Mouse (Mus musculus) MEL (cell line): Measurements from ENCODE around the gene Pxmp4. TPM values are rescaled to one million over a fixed set of nuclear protein-coding genes. Genes with fewer than 3 reads are reported as not detected.

Experiments used
- DNase-seq: peaks from one replicate; pipeline ENCODE4 v3.0.0; 2011; ENCODE audit warnings: low read depth, low spot score
- H3K27ac ChIP-seq: 2 replicates; pipeline ENCODE4 v1.5.1; 2012; ENCODE audit warnings: low read depth, mild to moderate bottlenecking, control low read depth, low read length, moderate library complexity; ENCODE audit not compliant: control insufficient read depth
- H3K27me3 ChIP-seq, 2 experiments: fragments of 150-350 bp in 1 of 2; sonication (generic) in 1 of 2; 2 replicates each; pipeline ENCODE4 v1.6.1; 2012; ENCODE audit warnings: low read length in 2 of 2, mild to moderate bottlenecking in 2 of 2, improper control_type of control experiment in 1 of 2, moderate library complexity in 1 of 2; ENCODE audit not compliant: insufficient read depth in 2 of 2, control insufficient read depth in 1 of 2
- H3K36me3 ChIP-seq, 2 experiments: 2 replicates each; pipeline ENCODE4 v1.6.1; 2012 to 2014; ENCODE audit warnings: low read length in 2 of 2, improper control_type of control experiment in 1 of 2, inconsistent platforms in 1 of 2, mild to moderate bottlenecking in 1 of 2; ENCODE audit not compliant: insufficient read depth in 2 of 2, control insufficient read depth in 1 of 2
- H3K4me1 ChIP-seq, 2 experiments: fragments of 150-350 bp in 1 of 2; sonication (generic) in 1 of 2; 2 replicates each; pipeline ENCODE4 v1.6.1; 2012; ENCODE audit warnings: low read length in 2 of 2, improper control_type of control experiment in 1 of 2, mild to moderate bottlenecking in 1 of 2; ENCODE audit not compliant: insufficient read depth in 2 of 2, control insufficient read depth in 1 of 2
- H3K4me3 ChIP-seq, 2 experiments: fragments of 150-350 bp in 1 of 2; sonication (generic) in 1 of 2; 2 replicates each; pipeline ENCODE4 v1.5.1; 2012; ENCODE audit warnings: low read depth in 2 of 2, low read length in 2 of 2, mild to moderate bottlenecking in 2 of 2, moderate library complexity in 2 of 2, control low read depth in 1 of 2, improper control_type of control experiment in 1 of 2; ENCODE audit not compliant: control insufficient read depth in 1 of 2, insufficient read depth in 1 of 2
- H3K79me2 ChIP-seq: 2 replicates; pipeline ENCODE4 v1.6.1; 2012; ENCODE audit warnings: mild to moderate bottlenecking, low read length, moderate library complexity; ENCODE audit not compliant: control insufficient read depth, poor library complexity, insufficient read depth
- H3K9ac ChIP-seq: 2 replicates; pipeline ENCODE4 v1.6.1; 2012; ENCODE audit warnings: low read depth, mild to moderate bottlenecking, control low read depth, low read length, moderate library complexity; ENCODE audit not compliant: control insufficient read depth, poor library complexity, severe bottlenecking
- H3K9me3 ChIP-seq: fragments of 150-350 bp; sonication (generic); replicated peaks from 2 replicates; pipeline ENCODE4 v1.6.1; 2012; ENCODE audit warnings: mild to moderate bottlenecking, low read length, improper control_type of control experiment, moderate library complexity; ENCODE audit not compliant: insufficient read depth
- BHLHE40 ChIP-seq: IDR thresholded peaks from 2 replicates; pipeline ENCODE4 v1.6.1; 2012; ENCODE audit warnings: low read depth, mild to moderate bottlenecking, inconsistent platforms, low read length, improper control_type of control experiment, borderline replicate concordance
- CHD1 ChIP-seq: IDR thresholded peaks from 2 replicates; pipeline ENCODE4 v1.6.1; 2012; ENCODE audit warnings: low read depth, mild to moderate bottlenecking, inconsistent platforms, low read length, improper control_type of control experiment
- CHD2 ChIP-seq: IDR thresholded peaks from 2 replicates; pipeline ENCODE4 v1.6.1; 2011; ENCODE audit warnings: low read length, improper control_type of control experiment
- CTCF ChIP-seq, 3 experiments: IDR thresholded peaks in 2 of 3; conservative IDR thresholded peaks in 1 of 3; 2 replicates each; pipeline ENCODE4 v1.5.1; 2011 to 2012; ENCODE audit warnings: low read length in 3 of 3, low read depth in 2 of 3, mild to moderate bottlenecking in 2 of 3, improper control_type of control experiment in 1 of 3, inconsistent platforms in 1 of 3, mixed read lengths in 1 of 3, moderate library complexity in 1 of 3; ENCODE audit not compliant: control insufficient read depth in 1 of 3, insufficient read depth in 1 of 3, poor library complexity in 1 of 3, severe bottlenecking in 1 of 3
- ELF1 ChIP-seq: IDR thresholded peaks from 2 replicates; pipeline ENCODE4 v1.6.1; 2014; ENCODE audit warnings: low read depth, mild to moderate bottlenecking, inconsistent platforms, low read length, improper control_type of control experiment, moderate library complexity
- EP300 ChIP-seq, 2 experiments: IDR thresholded peaks; 2 replicates each; pipeline ENCODE4 v1.6.1; 2011; ENCODE audit warnings: improper control_type of control experiment in 2 of 2, low read length in 2 of 2, low read depth in 1 of 2, mild to moderate bottlenecking in 1 of 2
- ETS1 ChIP-seq: IDR thresholded peaks from 2 replicates; pipeline ENCODE4 v1.6.1; 2012; ENCODE audit warnings: low read depth, mild to moderate bottlenecking, inconsistent platforms, low read length, improper control_type of control experiment, moderate library complexity
- HCFC1 ChIP-seq: IDR thresholded peaks from 2 replicates; pipeline ENCODE4 v1.6.1; 2012; ENCODE audit warnings: low read depth, mild to moderate bottlenecking, inconsistent platforms, low read length, improper control_type of control experiment, moderate library complexity
- JUND ChIP-seq: IDR thresholded peaks from 2 replicates; pipeline ENCODE4 v1.6.1; 2011; ENCODE audit warnings: low read depth, mild to moderate bottlenecking, improper control_type of control experiment, low read length
- KAT2A ChIP-seq: conservative IDR thresholded peaks from 2 replicates; pipeline ENCODE4 v1.6.1; 2012; ENCODE audit warnings: low read depth, low read length, improper control_type of control experiment, inconsistent platforms
- MAFK ChIP-seq: IDR thresholded peaks from 2 replicates; pipeline ENCODE4 v1.6.1; 2011; ENCODE audit warnings: low read depth, mild to moderate bottlenecking, low read length, improper control_type of control experiment, borderline replicate concordance
- MAX ChIP-seq: IDR thresholded peaks from 2 replicates; pipeline ENCODE4 v1.6.1; 2011; ENCODE audit warnings: low read length, improper control_type of control experiment
- MAZ ChIP-seq: IDR thresholded peaks from 2 replicates; pipeline ENCODE4 v1.6.1; 2012; ENCODE audit warnings: low read depth, mild to moderate bottlenecking, inconsistent platforms, low read length, improper control_type of control experiment
- MEF2A ChIP-seq: IDR thresholded peaks from 2 replicates; pipeline ENCODE4 v1.6.1; 2014; ENCODE audit warnings: low read depth, mild to moderate bottlenecking, inconsistent platforms, low read length, improper control_type of control experiment; ENCODE audit not compliant: poor library complexity, insufficient replicate concordance, severe bottlenecking; ENCODE audit errors: extremely low read depth
- MXI1 ChIP-seq: IDR thresholded peaks from 2 replicates; pipeline ENCODE4 v1.6.1; 2011; ENCODE audit warnings: mild to moderate bottlenecking, low read depth, low read length, improper control_type of control experiment
- MYB ChIP-seq: IDR thresholded peaks from 2 replicates; pipeline ENCODE4 v1.6.1; 2011; ENCODE audit warnings: mild to moderate bottlenecking, low read depth, low read length, improper control_type of control experiment
- MYC ChIP-seq: IDR thresholded peaks from 2 replicates; pipeline ENCODE4 v1.6.1; 2011; ENCODE audit warnings: low read depth, mild to moderate bottlenecking, low read length, improper control_type of control experiment, moderate library complexity
- NELFE ChIP-seq: IDR thresholded peaks from 2 replicates; pipeline ENCODE4 v1.6.1; 2011; ENCODE audit warnings: low read depth, low read length, improper control_type of control experiment
- NRF1 ChIP-seq: IDR thresholded peaks from 2 replicates; pipeline ENCODE4 v1.6.1; 2014; ENCODE audit warnings: low read depth, mild to moderate bottlenecking, inconsistent platforms, low read length, improper control_type of control experiment, moderate library complexity; ENCODE audit not compliant: poor library complexity, insufficient read depth, severe bottlenecking
- POLR2A ChIP-seq, 2 experiments: IDR thresholded peaks; 2 replicates each; pipeline ENCODE4 v1.6.1; 2011 to 2012; ENCODE audit warnings: low read length in 2 of 2, mild to moderate bottlenecking in 2 of 2, control low read depth in 1 of 2, improper control_type of control experiment in 1 of 2, low read depth in 1 of 2, moderate library complexity in 1 of 2; ENCODE audit not compliant: control insufficient read depth in 1 of 2, insufficient read depth in 1 of 2, poor library complexity in 1 of 2
- POLR2AphosphoS2 ChIP-seq: IDR thresholded peaks from 2 replicates; pipeline ENCODE4 v1.6.1; 2011; ENCODE audit warnings: low read length, improper control_type of control experiment
- POLR2AphosphoS5 ChIP-seq: IDR thresholded peaks from 2 replicates; pipeline ENCODE4 v1.6.1; 2012; ENCODE audit warnings: low read depth, borderline replicate concordance, mild to moderate bottlenecking, inconsistent platforms, low read length, moderate library complexity, mixed read lengths
- RAD21 ChIP-seq: IDR thresholded peaks from 2 replicates; pipeline ENCODE4 v1.6.1; 2011; ENCODE audit warnings: mild to moderate bottlenecking, low read depth, low read length, improper control_type of control experiment
- RCOR1 ChIP-seq: IDR thresholded peaks from 2 replicates; pipeline ENCODE4 v1.6.1; 2012; ENCODE audit warnings: low read depth, mild to moderate bottlenecking, inconsistent platforms, low read length, improper control_type of control experiment
- SIN3A ChIP-seq: IDR thresholded peaks from 2 replicates; pipeline ENCODE4 v1.6.1; 2012; ENCODE audit warnings: low read length, improper control_type of control experiment, inconsistent platforms
- SMC3 ChIP-seq: IDR thresholded peaks from 2 replicates; pipeline ENCODE4 v1.6.1; 2011; ENCODE audit warnings: low read depth, low read length, improper control_type of control experiment
- TAL1 ChIP-seq: IDR thresholded peaks from 2 replicates; pipeline ENCODE4 v1.6.1; 2012; ENCODE audit warnings: mild to moderate bottlenecking, inconsistent platforms, low read length, moderate library complexity, mixed read lengths
- TBP ChIP-seq: IDR thresholded peaks from 2 replicates; pipeline ENCODE4 v1.8.0; 2011; ENCODE audit warnings: low read depth, low read length, improper control_type of control experiment
- TCF12 ChIP-seq: IDR thresholded peaks from 2 replicates; pipeline ENCODE4 v1.6.1; 2014; ENCODE audit warnings: low read depth, mild to moderate bottlenecking, inconsistent platforms, low read length, improper control_type of control experiment, moderate library complexity
- UBTF ChIP-seq: IDR thresholded peaks from 2 replicates; pipeline ENCODE4 v1.6.1; 2012; ENCODE audit warnings: low read depth, mild to moderate bottlenecking, inconsistent platforms, low read length, improper control_type of control experiment, moderate library complexity, borderline replicate concordance; ENCODE audit not compliant: insufficient read depth
- USF2 ChIP-seq, 2 experiments: IDR thresholded peaks; 2 replicates each; pipeline ENCODE4 v1.6.1; 2011 to 2012; ENCODE audit warnings: improper control_type of control experiment in 2 of 2, low read length in 2 of 2, borderline replicate concordance in 1 of 2, inconsistent platforms in 1 of 2, low read depth in 1 of 2, mild to moderate bottlenecking in 1 of 2; ENCODE audit not compliant: insufficient read depth in 1 of 2
- ZC3H11A ChIP-seq: IDR thresholded peaks from 2 replicates; pipeline ENCODE4 v1.6.1; 2012; ENCODE audit warnings: low read depth, mild to moderate bottlenecking, inconsistent platforms, low read length, improper control_type of control experiment
- ZKSCAN1 ChIP-seq: IDR thresholded peaks from 2 replicates; pipeline ENCODE4 v1.6.1; 2012; ENCODE audit warnings: low read depth, mild to moderate bottlenecking, inconsistent platforms, low read length, improper control_type of control experiment, moderate library complexity
- ZMIZ1 ChIP-seq: IDR thresholded peaks from 2 replicates; pipeline ENCODE4 v1.6.1; 2012; ENCODE audit warnings: low read depth, mild to moderate bottlenecking, inconsistent platforms, low read length, improper control_type of control experiment, moderate library complexity
- ZNF384 ChIP-seq: IDR thresholded peaks from 2 replicates; pipeline ENCODE4 v1.6.1; 2012; ENCODE audit warnings: low read depth, mild to moderate bottlenecking, inconsistent platforms, low read length, improper control_type of control experiment
- polyA plus RNA-seq, 2 experiments: library from polyadenylated mRNA; stranded (reverse) in 1 of 2; unstranded in 1 of 2; fragments of >175 nt in 1 of 2; fragments of >200 nt in 1 of 2; gene quantifications; 2 replicates each; pipeline versions ENCODE4 v1.2.1 to v1.2.4; 2012; ENCODE audit warnings: low replicate concordance in 2 of 2, low read depth in 1 of 2; ENCODE audit not compliant: insufficient read length in 2 of 2, insufficient read depth in 1 of 2, missing spikeins in 1 of 2
- total RNA-seq: library from RNA; depleted of rRNA; stranded (reverse); fragments of 300-350 nt; gene quantifications from 2 replicates; pipeline ENCODE4 v1.2.3, GENCODE M21; 2012; rRNA removed

Gene Pxmp4
- total RNA-seq (5.9 and 6.8 TPM in 2 replicates), polyA plus RNA-seq (10 to 100 TPM in 1 of 2 experiments, not detected in 1; 12.2 TPM)

DNA sequence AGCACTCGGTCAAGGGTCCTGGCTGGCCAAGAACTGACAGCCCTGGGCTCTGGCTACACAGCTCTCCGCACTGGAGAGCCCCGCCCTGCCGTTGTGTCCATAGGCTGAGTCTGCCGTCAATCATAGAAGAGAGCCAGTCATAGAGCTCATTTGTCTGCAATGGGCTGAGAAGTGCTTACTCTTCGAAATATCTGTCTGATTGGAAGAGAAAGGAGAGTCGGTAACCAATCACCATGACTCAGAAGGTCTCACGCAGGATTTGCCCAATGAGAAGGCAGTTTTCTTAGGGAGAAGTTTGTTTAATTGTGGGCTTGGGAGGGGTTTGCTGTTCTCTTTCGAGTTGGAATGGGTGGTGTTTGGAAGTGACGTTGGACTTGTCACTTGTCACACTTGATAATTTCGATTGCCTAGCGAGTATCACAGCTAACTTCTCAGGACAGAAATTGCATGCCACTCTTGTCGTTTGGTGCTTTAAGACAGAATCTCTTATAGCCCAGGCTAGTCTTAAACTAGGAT lies at the start of gene Pxmp4:
Gene Pxmp4 (minus strand): TSS at position 71 of the 516 bp plus-strand sequence.
- no peaks in the 10 kb centered on the region for H3K9me3 ChIP-seq
- peak within 1 kb of the TSS; percentile 82 for H3K9ac ChIP-seq
- H3K4me3 ChIP-seq, result peak within 1 kb of the TSS; percentile 90 to 91
- H3K27me3 ChIP-seq, result no peaks in the 10 kb centered on the region
- H3K4me1 ChIP-seq, result peaks cover 2 to 5% of the 10 kb centered on the region in 2 experiments; a peak in 3 of 4 replicates
- H3K36me3 ChIP-seq, result peaks cover 0 to 4% of the 10 kb centered on the region in 2 experiments; a peak in 2 of 4 replicates
- H3K79me2 ChIP-seq, result peaks cover 1% of the 10 kb centered on the region; the same call in 1 of the 2 replicates
- H3K27ac ChIP-seq, result peak within 1 kb of the TSS; percentile 64
- DNase-seq, result peak; percentile 99
- no peak for TF ChIP-seq BHLHE40
- no peak for TF ChIP-seq MYB
- no peak for TF ChIP-seq MEF2A
- TF ChIP-seq ZNF384, result no peak
- no peak for TF ChIP-seq USF2 (IDR thresholded peaks at IDR 0.05; ENCODE audit: borderline replicate concordance in 1 of 2, insufficient read depth in 1 of 2, low read depth in 1 of 2, low read length in 2 of 2)
- peak; percentile 78; the same call in 1 of the 2 replicates for TF ChIP-seq SIN3A
- no peak for TF ChIP-seq ETS1
- TF ChIP-seq TAL1, result no peak
- peak; percentile 45; the same call in 1 of the 2 replicates for TF ChIP-seq MAFK
- peak; percentile 83; the same call in 1 of the 2 replicates for TF ChIP-seq MXI1
- TF ChIP-seq ZC3H11A, result no peak
- peak in 1 of 2 experiments; percentile 63; a peak in 2 of 4 replicates for TF ChIP-seq POLR2A (IDR thresholded peaks at IDR 0.05; ENCODE audit: control insufficient read depth in 1 of 2, insufficient read depth in 1 of 2, low read depth in 1 of 2, low read length in 2 of 2, poor library complexity in 1 of 2)
- 0 out of 2 replicates have a peak, but pooled peaks have one; percentile 14 for TF ChIP-seq NRF1
- no peak; the same call in 1 of the 2 replicates for TF ChIP-seq POLR2AphosphoS2
- TF ChIP-seq SMC3, result no peak
- TF ChIP-seq UBTF, result no peak
- TF ChIP-seq ZMIZ1, result peak; percentile 61; the same call in 1 of the 2 replicates
- peak; percentile 79 for TF ChIP-seq TBP
- TF ChIP-seq MAX, result peak; percentile 52
- no peak; the same call in 1 of the 2 replicates for TF ChIP-seq TCF12
- no peak for TF ChIP-seq RAD21
- TF ChIP-seq HCFC1, result peak; percentile 65; the same call in 1 of the 2 replicates
- peak; percentile 82 for TF ChIP-seq CHD2
- TF ChIP-seq MYC, result no peak; the same call in 1 of the 2 replicates
- no peak for TF ChIP-seq JUND
- no peak for TF ChIP-seq ZKSCAN1
- no peak; the same call in 1 of the 2 replicates for TF ChIP-seq MAZ
- TF ChIP-seq ELF1, result no peak
- no peak for TF ChIP-seq CTCF (IDR thresholded peaks at IDR 0.05 in 2 of 3, conservative IDR thresholded peaks at IDR 0.05 in 1 of 3; ENCODE audit: control insufficient read depth in 1 of 3, insufficient read depth in 1 of 3, low read depth in 2 of 3, low read length in 3 of 3, poor library complexity in 1 of 3, severe bottlenecking in 1 of 3)
- TF ChIP-seq EP300 (IDR thresholded peaks at IDR 0.05; ENCODE audit: low read depth in 1 of 2, low read length in 2 of 2), result 0 out of 4 replicates have a peak, but pooled peaks of 1 of the 2 experiments have one; percentile 20
- TF ChIP-seq NELFE, result peak; percentile 53
- TF ChIP-seq POLR2AphosphoS5, result no peak
- TF ChIP-seq KAT2A, result 0 out of 2 replicates have a peak, but pooled peaks have one; percentile 34
- TF ChIP-seq RCOR1, result no peak
- no peak for TF ChIP-seq CHD1
